Mouse (Mus musculus) CH12.LX (cell line): Measurements from ENCODE around the gene Frmd5.

Source experiments
- BHLHE40 ChIP-seq: IDR thresholded peaks from 2 replicates; pipeline ENCODE4 v1.6.1; 2011; ENCODE audit warnings: mild to moderate bottlenecking, low read depth, low read length, improper control_type of control experiment
- CHD2 ChIP-seq: IDR thresholded peaks from 2 replicates; pipeline ENCODE4 v1.6.1; 2011; ENCODE audit warnings: low read length, improper control_type of control experiment
- CTCF ChIP-seq, 2 experiments: IDR thresholded peaks in 1 of 2; conservative IDR thresholded peaks in 1 of 2; 2 replicates each; pipeline ENCODE4 v1.5.1; 2011 to 2012; ENCODE audit warnings: low read depth in 2 of 2, low read length in 2 of 2, improper control_type of control experiment in 1 of 2, inconsistent platforms in 1 of 2, mild to moderate bottlenecking in 1 of 2, moderate library complexity in 1 of 2
- EP300 ChIP-seq: IDR thresholded peaks from 2 replicates; pipeline ENCODE4 v1.6.1; 2011; ENCODE audit warnings: low read length, improper control_type of control experiment
- ETS1 ChIP-seq: conservative IDR thresholded peaks from 2 replicates; pipeline ENCODE4 v1.6.1; 2012; ENCODE audit warnings: low read depth, mild to moderate bottlenecking, inconsistent platforms, low read length, improper control_type of control experiment, moderate library complexity
- HCFC1 ChIP-seq: IDR thresholded peaks from 2 replicates; pipeline ENCODE4 v1.6.1; 2012; ENCODE audit warnings: low read depth, mild to moderate bottlenecking, inconsistent platforms, low read length, improper control_type of control experiment
- MAFK ChIP-seq: IDR thresholded peaks from 2 replicates; pipeline ENCODE4 v1.6.1; 2011; ENCODE audit warnings: low read length, improper control_type of control experiment; ENCODE audit not compliant: insufficient replicate concordance
- POLR2A ChIP-seq: IDR thresholded peaks from 2 replicates; pipeline ENCODE4 v1.6.1; 2011; ENCODE audit warnings: low read depth, mild to moderate bottlenecking, improper control_type of control experiment, low read length
- POLR2AphosphoS2 ChIP-seq: IDR thresholded peaks from 2 replicates; pipeline ENCODE4 v1.6.1; 2011; ENCODE audit warnings: low read depth, low read length, improper control_type of control experiment
- RCOR1 ChIP-seq: conservative IDR thresholded peaks from 2 replicates; pipeline ENCODE4 v1.6.1; 2012; ENCODE audit warnings: low read depth, mild to moderate bottlenecking, inconsistent platforms, low read length, improper control_type of control experiment
- TCF12 ChIP-seq: IDR thresholded peaks from 2 replicates; pipeline ENCODE4 v1.6.1; 2014; ENCODE audit warnings: low read depth, mild to moderate bottlenecking, inconsistent platforms, low read length, improper control_type of control experiment
- ZC3H11A ChIP-seq: IDR thresholded peaks from 2 replicates; pipeline ENCODE4 v1.6.1; 2012; ENCODE audit warnings: low read depth, mild to moderate bottlenecking, inconsistent platforms, low read length, improper control_type of control experiment

- no peak for TF ChIP-seq CTCF (conservative IDR thresholded peaks at IDR 0.05 in 1 of 2, IDR thresholded peaks at IDR 0.05 in 1 of 2; ENCODE audit: low read depth in 2 of 2, low read length in 2 of 2)
- no peak for TF ChIP-seq EP300
- TF ChIP-seq POLR2A, result no peak
- no peak for TF ChIP-seq TCF12
- no peak for TF ChIP-seq ETS1
- TF ChIP-seq BHLHE40, result no peak
- TF ChIP-seq ZC3H11A, result no peak
- TF ChIP-seq MAFK, result no peak
- no peak for TF ChIP-seq POLR2AphosphoS2
- no peak for TF ChIP-seq HCFC1
- TF ChIP-seq CHD2, result no peak
- no peak for TF ChIP-seq RCOR1
These were observed 148.6 kb downstream of the Frmd5 start for GRCm38 (mm10) chr2:121658123-121658767.
